Mouse (Mus musculus): Measurements from ENCODE around the gene Htatsf1.

Gene Htatsf1

DNA sequence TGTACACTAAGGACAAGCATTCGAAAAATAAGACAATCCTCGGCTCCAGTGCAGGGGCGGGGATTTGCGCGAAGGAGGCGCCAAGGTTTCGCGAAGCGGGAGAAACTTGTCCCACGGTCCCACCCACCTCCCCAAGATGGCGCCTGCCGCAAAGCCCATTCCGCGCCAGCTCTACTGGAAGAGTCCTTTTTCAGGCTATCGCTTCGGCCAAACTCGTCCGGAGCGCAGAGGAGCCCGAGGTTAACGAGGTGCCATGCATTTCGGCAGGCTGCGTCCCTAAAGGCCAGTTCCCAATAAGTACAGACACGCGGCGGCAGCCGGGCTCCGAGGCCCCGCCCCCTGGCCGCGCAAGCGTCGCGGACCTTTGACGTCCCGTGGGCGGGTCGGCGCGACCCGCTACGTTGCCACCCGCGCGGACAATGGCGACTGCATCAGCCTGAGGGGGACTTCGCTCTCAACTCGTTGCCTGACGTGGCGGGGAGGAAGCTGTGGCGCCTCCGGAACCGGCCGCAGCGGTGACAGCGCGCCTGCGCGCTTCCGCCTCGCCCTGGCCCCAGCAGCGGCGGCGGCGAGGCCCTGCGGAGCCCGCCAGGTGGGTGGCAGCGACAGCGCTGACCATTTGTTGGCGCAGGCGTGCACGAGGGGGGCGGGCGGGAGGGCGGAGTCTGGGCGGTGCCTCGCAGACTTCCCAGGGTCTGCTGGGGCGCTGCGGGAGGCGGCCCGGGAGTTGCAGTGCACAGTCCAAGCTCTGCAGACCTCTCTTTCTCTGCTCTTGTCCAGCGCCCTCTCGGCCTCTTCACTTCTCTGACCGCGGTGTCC, at the start of gene Htatsf1:
Gene Htatsf1, plus strand, starts transcription at position 410 of the 819 bp plus-strand sequence.
- peak; percentile 80 for DNase-seq (ENCODE audit: low spot score)

DNA sequence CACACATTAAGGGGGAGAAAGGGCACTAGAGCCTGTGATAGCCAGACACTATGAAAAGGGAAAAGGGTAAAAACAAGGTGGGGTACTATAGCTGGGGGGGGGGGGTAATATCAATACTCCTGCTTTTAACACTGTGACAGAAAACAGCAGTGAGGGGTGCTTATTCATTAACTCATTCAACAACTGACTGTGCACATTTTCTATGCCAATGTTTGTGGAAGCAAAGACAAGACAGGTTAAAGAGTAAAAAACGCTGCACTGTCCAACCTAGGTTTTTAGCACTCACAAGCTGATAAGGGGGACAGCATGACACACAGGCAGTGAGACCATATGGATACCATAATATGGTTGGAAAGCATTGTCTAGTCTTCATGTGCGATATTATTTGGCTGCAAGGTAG, 40.5 kb upstream of the Htatsf1 start:
- DNase-seq (ENCODE audit: low spot score), result no peak

DNA sequence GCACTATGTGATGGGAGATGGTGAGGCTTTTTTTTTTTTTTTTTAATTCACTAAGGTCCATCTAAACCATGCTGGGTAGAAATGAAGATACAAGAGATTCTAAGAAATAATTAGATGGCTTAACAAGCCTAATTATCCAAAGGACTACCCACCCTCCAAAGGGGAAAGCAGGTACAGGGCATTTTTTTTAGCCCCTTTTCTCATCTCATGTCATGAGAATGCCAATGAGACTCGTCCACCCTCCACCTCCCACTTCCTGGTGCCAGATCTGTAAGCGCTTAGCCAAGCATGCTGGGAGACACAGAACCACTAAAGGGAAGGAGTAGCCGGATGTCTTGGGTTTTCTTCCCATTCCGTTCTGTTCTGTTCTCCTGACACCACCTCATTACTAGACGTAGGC, 10.6 kb upstream of the Htatsf1 start, which contains the start of gene Brs3:
Gene Brs3, plus strand, starts transcription at position 301 of the 400 bp plus-strand sequence.
- DNase-seq (ENCODE audit: low spot score), result no peak

DNA sequence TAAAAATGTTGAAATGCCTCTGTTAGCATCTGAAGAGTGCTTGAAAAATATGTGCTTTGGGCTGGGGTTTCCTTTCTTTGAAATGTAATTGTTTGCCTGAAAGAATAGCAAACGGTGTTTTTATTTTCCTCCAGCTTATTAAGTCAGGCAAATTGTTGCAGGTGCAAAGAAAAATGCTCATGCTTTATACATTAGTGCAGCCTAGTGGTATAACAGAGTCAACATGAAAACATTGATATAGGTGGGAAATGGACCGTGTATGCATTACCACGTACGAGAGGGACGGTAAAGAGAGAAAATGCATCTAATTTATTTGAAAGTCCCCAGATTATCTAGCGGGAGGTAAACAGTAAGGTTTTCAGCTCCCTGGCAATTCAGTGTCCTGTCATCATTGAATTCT, 9.5 kb upstream of the Htatsf1 start:
- DNase-seq (ENCODE audit: low spot score), result no peak

DNA sequence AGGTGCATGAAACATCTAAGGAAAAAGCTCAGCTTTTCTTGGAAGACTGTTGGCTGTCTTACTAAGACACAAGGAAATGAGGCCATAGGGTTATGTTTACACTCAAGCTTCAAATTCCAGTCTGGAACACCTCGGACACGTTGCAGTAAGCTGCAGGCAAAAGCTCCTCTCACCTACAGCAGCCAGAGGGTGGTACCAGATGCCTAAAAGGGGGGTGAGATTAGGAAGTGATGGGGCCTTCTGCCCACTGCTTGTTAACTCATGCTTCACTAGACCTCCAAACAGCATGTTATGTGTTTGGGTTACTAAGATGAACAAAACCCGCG, 572 bp upstream of the Htatsf1 start:
- DNase-seq (ENCODE audit: low spot score), result no peak

DNA sequence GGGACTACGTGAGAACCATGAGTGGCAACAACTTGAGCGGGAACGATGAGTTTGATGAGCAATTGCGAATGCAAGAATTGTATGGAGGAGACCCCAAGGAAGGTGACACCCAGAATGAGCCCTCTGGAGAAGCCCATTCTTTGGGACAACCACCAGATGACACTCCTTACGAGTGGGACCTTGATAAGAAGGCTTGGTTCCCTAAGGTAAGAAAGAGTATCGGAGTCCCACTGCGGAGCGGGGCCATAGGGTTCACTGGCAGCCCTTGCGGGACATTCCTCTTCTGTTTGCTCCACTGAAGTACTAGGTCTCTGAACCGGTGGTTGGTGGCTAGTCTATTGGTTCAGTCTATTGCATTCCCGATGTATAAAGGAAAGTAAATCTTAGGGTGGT, 606 bp downstream of the Htatsf1 start:
- no peak for DNase-seq (ENCODE audit: low spot score)

DNA sequence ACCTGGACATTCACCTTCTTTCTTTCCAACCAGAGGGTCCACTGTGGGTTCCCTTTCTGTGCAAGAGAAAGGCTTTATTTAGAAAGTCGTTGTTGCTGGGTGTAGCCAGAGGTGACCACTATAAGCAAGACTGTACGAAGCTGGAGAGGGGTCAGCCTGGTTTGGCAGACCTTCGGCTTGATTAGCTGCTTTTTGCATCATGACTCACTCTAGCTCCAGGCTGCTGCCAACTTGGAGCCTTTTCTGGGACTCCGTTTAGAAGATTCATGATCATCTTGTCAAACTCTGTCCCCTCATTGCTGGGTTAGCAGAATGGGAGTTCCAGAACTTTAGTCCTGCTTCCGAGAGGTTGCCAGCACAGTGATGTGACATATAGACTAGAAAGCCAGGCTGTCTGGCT, 28.1 kb downstream of the Htatsf1 start:
- no peak for DNase-seq (ENCODE audit: low spot score)

DNA sequence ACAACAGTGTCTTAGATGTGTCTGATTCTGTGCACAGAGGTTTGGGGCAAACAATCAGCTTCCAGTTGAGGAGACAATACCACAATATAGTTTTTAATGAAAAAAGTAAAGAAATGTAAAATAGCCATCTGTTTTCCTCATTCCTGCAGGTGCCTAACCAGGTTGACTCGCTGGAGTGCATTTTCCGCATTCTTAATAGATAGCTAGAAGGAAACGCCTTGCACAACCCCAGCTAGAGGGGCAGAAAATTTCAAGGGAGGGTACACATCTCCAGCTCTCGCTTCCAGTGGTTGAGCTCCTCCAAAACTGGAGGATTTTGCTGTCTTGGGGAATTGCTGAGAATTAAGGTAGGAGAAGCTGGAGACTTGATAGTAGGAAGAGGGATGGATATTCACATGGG, 34.4 kb downstream of the Htatsf1 start, which contains the start of gene Vgll1:
Gene Vgll1, plus strand, starts transcription at position 301 of the 400 bp plus-strand sequence.
- DNase-seq (ENCODE audit: low spot score), result no peak

DNA sequence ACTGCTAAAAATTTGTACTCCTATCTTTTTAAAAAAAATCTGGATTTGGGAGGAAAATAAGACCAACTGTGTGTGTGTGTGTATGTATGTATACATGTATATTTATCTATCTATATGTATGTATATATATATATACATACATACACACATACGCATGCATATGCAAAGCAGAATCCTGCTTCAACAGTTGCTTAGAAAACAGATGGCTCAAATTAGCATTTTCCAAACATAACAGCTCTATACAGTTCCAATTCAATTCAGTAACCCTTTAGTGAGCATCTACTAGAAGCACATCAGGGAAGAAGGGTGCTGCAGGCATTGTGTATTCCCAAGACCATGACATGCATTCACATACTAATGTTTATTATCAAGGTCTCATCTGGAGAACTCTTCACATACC, 50.0 kb downstream of the Htatsf1 start:
- DNase-seq (ENCODE audit: low spot score), result no peak

DNA sequence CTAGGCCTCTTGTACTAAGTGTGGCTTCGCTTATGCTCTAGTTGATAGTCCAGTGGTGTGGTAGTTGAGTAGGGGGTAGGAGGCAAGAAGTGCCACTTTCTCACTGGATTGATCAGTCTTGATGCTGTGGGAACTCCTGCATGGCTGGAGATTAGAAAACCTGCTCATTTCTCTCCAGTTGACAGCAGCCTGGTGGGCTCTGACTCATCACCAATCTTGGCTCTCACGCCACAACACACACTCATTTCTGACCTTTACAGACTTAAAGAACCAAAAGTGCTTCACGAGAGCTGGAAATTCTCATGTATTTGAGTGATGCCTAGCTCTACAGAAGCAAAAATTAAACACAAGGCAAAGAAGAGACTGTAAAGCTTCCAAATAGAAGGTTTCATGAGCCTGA, 53.6 kb downstream of the Htatsf1 start:
- no peak for DNase-seq (ENCODE audit: low spot score)

Data from ovary, postnatal 36 days (tissue).